Mouse (Mus musculus): Measurements from ENCODE around the gene Gas7.

Gas7 gene

GRCm38 (mm10) chr11:67655236-67655959, 200.2 kb downstream of the Gas7 start:
- DNase-seq (ENCODE audit: low spot score in 2 of 2) = no peak

DNA sequence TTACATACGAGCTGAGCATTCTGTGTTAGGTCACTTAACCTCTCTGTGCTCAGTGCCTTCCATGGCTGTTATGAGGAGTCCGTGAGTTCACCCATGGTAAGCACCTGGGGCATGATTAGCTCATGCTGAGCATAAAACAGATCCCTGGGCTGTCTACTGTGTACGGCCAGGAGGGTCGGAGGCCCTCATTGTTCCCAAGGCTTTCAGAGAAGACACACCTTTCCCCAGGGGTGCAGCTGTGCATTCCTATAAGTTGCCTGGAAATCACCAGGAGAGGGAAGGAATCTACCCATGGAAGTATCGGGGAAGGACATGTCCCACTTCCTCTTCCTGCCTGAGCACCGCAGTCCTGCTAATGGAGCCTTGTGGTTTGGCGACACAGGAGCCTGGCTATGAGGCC, 201.1 kb downstream of the Gas7 start:
- DNase-seq (ENCODE audit: low spot score in 2 of 2) = no peak

DNA sequence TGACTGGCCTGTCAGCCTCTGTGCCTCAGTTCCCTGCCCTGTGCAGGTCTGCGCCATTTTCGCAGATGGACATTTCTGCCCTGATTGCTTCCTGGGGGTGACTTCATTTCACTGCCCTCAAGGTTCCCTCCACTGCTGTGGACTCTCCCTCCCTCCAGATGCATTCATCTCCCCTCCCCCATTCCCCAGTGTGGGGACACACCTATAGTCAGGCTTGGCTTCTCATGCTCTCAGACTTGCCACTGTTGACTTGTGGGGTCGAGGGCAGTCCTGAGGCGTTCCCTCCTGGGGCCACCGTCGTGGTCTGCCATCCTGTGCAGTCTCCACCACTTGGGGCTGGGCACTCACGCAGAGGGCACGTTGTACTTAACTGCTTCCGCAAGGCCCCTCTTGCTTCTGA, 201.6 kb downstream of the Gas7 start:
- no peak for DNase-seq (ENCODE audit: low spot score in 2 of 2)

DNA sequence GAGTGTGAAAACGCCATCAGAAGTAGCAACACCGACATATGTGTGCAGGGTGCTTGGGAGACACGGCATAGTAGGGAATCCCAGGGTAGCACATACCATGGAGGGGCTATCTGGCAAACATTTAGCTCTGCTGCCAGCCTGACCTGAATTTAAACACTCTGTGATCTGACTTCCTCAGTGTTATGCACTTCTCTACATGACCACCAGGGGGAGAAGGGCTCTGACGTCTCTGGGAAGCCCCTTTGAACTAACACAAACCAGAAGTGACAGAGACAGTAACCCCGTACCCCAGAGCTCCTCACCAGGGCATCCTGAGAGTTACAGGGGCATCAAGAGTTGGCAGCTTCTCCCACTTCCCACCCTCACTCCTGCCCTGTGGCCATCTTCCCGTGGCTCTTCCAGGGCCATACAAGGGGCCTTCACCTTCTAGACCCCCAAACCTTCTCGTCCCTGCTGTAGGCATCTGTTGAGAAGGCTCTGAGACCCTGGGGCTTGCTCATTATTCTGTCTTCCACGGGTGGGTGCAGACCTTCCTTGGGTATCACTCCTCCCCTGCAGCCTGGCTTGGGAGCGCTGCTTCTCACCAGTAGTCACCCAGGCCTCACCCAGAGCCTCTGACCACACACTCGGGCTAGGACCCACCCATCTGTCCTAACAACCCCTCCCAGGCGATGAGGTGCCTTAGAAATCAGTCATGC, 202.6 kb downstream of the Gas7 start:
- no peak for DNase-seq (ENCODE audit: low spot score in 2 of 2)

- DNase-seq (ENCODE audit: low spot score in 2 of 2) = no peak
These were observed 206.2 kb downstream of the Gas7 start for GRCm38 (mm10) chr11:67661465-67661864.

GRCm38 (mm10) chr11:67663437-67663836, 208.2 kb downstream of the Gas7 start:
- no peak for DNase-seq (ENCODE audit: low spot score in 2 of 2)

- peak in 1 of 2 experiments; percentile 76 for DNase-seq (ENCODE audit: low spot score in 2 of 2)
These were observed 209.0 kb downstream of the Gas7 start for GRCm38 (mm10) chr11:67664261-67664660.

GRCm38 (mm10) chr11:67664918-67665317, 209.7 kb downstream of the Gas7 start:
- peak in 1 of 2 experiments; percentile 67 for DNase-seq (ENCODE audit: low spot score in 2 of 2)

- DNase-seq (ENCODE audit: low spot score in 2 of 2) = no peak
These were observed 210.9 kb downstream of the Gas7 start for GRCm38 (mm10) chr11:67666129-67666528.

- peak; percentile 82 to 85 for DNase-seq (ENCODE audit: low spot score in 2 of 2)
These were observed 212.5 kb downstream of the Gas7 start for GRCm38 (mm10) chr11:67667531-67668332.

DNA sequence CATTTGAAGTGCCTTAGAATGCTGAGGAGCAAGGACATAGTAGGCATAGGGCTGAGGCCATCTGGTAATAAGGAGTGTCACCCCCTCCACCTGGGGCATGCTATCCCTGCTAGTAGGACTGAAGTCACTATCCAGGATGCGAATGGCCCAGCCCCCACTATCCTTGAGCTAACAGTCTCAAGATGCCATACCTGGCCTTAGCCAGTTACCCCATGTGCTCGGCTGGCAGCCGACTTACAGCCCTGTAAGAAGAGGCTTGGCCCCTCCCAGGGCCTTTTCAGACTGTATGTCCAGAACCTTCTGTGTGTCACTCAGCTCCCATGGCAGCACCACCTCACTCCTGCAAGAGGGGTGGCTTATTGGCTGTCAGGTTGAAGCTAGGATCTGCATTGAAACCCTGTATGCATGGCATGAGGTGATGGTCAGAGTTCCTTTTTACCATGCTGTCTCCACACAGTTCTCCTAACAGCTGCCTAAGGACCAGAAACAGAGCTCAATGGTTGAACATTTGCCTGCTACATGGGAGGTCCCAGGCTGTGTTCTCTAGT, 213.3 kb downstream of the Gas7 start:
- no peak for DNase-seq (ENCODE audit: low spot score in 2 of 2)

DNA sequence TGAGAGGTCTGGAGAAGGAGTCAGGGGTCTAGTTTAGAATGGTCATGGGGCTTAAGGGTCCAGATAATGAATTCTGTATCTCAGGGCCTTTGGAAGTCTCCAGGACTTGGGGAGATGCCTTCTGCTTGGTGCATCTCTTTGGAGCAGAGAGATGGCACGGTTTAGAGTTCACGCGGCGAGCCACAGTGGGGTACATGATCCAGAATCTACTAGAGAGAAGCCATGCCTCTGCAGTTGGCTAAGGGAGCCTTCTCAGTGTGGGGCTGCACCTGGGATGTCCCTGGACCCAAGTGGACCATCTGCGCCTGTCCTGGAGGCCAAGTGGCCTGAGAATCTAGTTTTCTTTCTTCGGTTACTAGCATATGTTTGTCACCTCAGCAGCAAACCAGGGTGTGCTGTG, 214.8 kb downstream of the Gas7 start:
- no peak for DNase-seq (ENCODE audit: low spot score in 2 of 2)

- DNase-seq (ENCODE audit: low spot score in 2 of 2) = no peak
These were observed 216.9 kb downstream of the Gas7 start for GRCm38 (mm10) chr11:67672140-67672539.

DNA sequence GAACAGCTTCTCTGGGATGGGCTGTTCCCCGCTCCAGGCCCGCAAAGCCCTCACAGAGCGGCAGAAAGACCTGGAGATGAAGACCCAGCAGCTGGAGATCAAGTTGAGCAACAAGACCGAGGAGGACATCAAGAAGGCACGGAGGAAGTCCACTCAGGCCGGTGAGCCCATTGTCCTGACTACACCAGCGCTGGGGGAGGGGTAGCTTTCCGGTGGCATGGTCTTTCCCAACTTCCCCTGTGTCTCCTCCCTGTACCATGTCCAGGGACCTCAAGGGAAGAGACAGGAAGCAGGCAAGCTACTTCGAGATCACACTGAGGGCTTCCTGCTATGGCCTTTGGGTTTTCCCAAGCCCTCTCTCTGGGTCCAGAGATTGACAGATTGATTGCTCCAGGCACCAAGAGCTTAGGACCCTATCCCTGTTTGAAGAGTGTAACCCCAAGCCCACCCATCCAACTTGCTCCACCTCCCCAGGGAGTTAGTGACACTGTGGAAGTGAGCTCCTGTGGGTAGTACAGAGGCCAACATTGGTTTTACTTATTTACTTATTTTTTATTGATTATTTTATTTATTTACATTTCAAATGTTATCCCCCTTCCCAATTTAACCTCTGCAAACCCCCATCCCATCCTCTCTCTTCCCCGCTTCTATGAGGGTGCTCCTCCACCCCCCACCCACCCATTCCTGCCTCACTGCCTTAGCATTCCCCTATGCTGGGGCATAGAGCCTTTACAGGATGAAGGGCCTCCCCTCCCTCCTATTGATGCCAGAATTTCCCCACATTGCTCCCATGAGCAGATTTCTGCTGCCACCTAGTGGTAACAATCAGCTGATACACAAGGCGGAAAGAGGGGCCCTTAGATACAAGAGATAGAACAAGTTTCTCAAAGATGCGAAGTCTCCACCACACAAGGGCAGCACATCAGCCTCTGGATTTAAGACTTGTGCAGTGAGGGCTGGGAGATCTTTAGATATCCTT, 220.6 kb downstream of the Gas7 start:
- DNase-seq (ENCODE audit: low spot score in 2 of 2) = no peak

DNA sequence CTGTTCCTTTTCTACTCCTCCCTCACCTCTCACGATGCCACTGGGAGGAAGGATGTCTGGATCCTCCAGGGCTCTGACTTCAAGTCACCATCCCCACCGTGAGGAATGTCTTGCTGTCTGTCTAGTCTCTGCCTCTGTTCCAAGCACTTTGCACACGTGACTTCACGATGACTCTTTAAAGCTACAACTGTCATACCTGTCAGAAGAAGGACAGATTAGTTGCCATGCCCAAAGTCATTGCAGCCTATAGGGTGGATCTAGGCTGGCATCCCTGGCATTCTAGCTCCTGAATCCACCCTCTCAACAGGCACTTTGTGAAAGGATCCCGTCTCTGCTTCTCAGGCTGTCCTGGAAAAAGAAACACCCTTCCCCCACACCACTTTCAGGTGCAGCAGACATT, 224.1 kb downstream of the Gas7 start:
- DNase-seq (ENCODE audit: low spot score in 2 of 2) = no peak

DNA sequence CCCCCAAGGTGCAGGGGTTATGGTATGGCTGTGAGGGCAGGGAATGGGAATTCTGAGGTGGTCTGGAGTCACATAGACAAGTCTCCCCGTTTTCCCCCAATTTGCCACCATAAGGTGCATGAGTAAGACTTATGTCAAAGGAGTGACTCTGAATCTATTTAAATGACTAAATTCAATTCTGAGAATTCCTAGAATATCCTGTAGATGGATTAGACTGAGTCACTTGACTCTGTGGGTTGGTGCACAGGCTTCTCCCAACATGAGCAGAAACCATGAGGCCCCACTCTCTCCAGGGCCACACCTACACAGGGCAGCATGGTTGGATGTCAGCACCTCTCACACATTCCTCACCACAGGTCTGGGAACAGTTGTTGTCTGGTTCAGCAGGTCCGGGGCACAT, 224.7 kb downstream of the Gas7 start:
- DNase-seq (ENCODE audit: low spot score in 2 of 2) = no peak

- no peak for DNase-seq (ENCODE audit: low spot score in 2 of 2)
These were observed 226.6 kb downstream of the Gas7 start for GRCm38 (mm10) chr11:67681871-67682270.

DNA sequence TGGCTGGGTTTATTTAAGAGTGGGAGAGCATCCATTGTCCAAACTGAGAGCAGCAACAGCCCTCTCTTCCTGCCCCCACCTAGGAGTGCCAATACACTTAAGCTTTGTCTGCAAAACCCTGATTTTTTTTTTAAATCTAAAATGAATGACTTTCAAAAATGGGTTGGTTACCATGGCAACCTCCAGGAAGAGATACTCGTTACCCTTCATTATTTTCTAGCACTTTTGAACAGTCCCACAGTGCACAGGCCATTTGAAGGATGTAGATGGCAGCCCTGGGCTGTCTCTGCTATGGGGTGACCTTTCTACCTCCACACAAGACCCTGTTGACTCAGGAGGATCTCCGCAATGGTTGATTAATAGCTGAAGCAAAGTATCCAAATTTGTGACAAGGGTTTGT, 230.9 kb downstream of the Gas7 start:
- peak in 1 of 2 experiments; percentile 5 for DNase-seq (ENCODE audit: low spot score in 2 of 2)

DNA sequence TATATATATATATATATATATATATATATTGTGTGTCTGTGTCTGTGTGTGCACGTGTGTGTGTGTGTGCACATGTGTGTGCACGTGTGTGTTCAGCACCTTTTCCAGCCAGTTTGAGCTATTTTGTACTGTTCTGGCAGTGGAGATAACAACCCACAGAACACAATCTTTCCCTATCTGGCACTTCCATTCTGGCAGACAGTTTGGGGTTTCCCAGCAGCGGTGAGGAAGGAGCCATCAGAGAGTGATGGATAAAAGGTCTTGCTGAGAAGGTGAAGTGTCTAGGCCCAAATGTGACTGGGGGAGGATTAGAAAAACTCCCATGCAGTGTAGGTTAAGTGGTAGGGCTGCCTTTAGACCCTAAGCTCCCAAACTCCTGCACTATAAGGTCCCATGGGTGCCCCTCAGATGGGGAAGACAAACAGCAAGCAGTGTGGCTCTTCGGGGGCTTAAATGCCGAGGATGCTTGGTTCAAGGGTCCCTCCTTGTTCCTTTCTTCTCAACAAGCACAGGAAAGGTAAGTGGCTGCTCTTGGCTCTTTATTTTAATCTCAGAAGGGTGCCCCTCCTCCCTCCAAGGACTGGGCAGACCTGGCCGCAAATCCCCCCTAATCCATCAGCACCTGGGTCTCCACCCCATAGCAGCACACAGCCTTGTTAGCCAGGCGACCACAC, 239.6 kb downstream of the Gas7 start, which contains the start of gene Rcvrn:
Rcvrn (plus strand) TSS at position 624 of the 674 bp plus-strand sequence.
- no peak for DNase-seq (ENCODE audit: low spot score in 2 of 2)

GRCm38 (mm10) chr11:67712976-67713375, 257.7 kb downstream of the Gas7 start:
- peak in 1 of 2 experiments; percentile 52 for DNase-seq (ENCODE audit: low spot score in 2 of 2)

All from right cerebral cortex, adult 2 months (tissue).